In genomic region chr2:25157655-25158054, GRCm38 (mm10) we compare ENCODE assay signal across 9 mouse cellular contexts. TPM values are rescaled to one million over a fixed set of nuclear protein-coding genes. Genes with fewer than 3 reads are reported as not detected.
DNase-seq lines count a peak whose midpoint lies in the region; ATAC-seq lines count a peak whose summit lies in the region.
"Had no signal": no experiment of that assay in that cellular context is flagged by ENCODE, and none has a peak within 500 bp of the region (broad histone marks: within the 10 kb centered on the region; RNA-seq: fewer than 3 reads in every experiment).

No protein-coding gene starts in this region.

- DNase-seq in layer of hippocampus, adult 11-12 months (ENCODE audit: low spot score): peak; percentile 73
- no peak for DNase-seq in layer of hippocampus, adult 9-11 months
- DNase-seq in MN1 (ENCODE audit: low spot score): peak; percentile 23
- DNase-seq in kidney, postnatal 10 days: peak; percentile 70
- peak; percentile 39 to 50 for DNase-seq in spleen, postnatal 36 days (ENCODE audit: low spot score in 2 of 2)
- no peak for DNase-seq in layer of hippocampus, adult 8-10 months (ENCODE audit: low spot score in 2 of 2)

- ATAC-seq in CD4-positive, CD25-positive, alpha-beta regulatory T cell, adult 4 months: peak; percentile 74

RNA-seq across cellular contexts. Expression of gene Nrarp, which starts 22.9 kb away (rescaled TPM):
- polyA plus RNA-seq in CD4-positive, CD25-positive, alpha-beta regulatory T cell, adult 4 months (2017; shearing (Covaris generic)): under 1 TPM in 1 of 2 experiments, not detected in 1; 0.28 TPM
- total RNA-seq in layer of hippocampus, adult 8-10 months (2022): 10 to 100 TPM; 16.9 to 20.4 (median 19.5) TPM

RNA-seq across cellular contexts. Expression of gene Tor4a, which starts 39.0 kb away (rescaled TPM):
- polyA plus RNA-seq in CD4-positive, CD25-positive, alpha-beta regulatory T cell, adult 4 months (2017; shearing (Covaris generic)): 10 to 100 TPM; 60.5 to 94.3 TPM
- total RNA-seq in layer of hippocampus, adult 8-10 months (2022): 1 to 10 TPM; 2.2 to 4.6 (median 2.8) TPM

RNA-seq across cellular contexts. Expression of gene Nelfb, which starts 53.6 kb away (rescaled TPM):
- 10 to 100 TPM; 48.2 to 55.8 TPM for polyA plus RNA-seq in CD4-positive, CD25-positive, alpha-beta regulatory T cell, adult 4 months (2017; shearing (Covaris generic))
- total RNA-seq in layer of hippocampus, adult 8-10 months (2022): 10 to 100 TPM; 56.7 to 64.9 (median 64.0) TPM

RNA-seq across cellular contexts. Expression of gene Stpg3, which starts 56.8 kb away (rescaled TPM):
- not detected for polyA plus RNA-seq in CD4-positive, CD25-positive, alpha-beta regulatory T cell, adult 4 months (2017; shearing (Covaris generic))
- total RNA-seq in layer of hippocampus, adult 8-10 months (2022): under 1 TPM in 2 of 4 experiments, not detected in 2; 0.27 to 0.29 TPM
- polyA plus RNA-seq: erythroblast, embryonic 14.5 days; limb, embryonic 15.5 days had no signal

Comparison
In these comparisons a context has a peak if more than half of its experiments do, and no peak if none do; other contexts are left out.
1. DNase-seq: peak in layer of hippocampus, adult 11-12 months (single experiment), MN1 (single experiment), kidney, postnatal 10 days (single experiment) and spleen, postnatal 36 days (2 of 2); none in layer of hippocampus, adult 9-11 months (single experiment) and layer of hippocampus, adult 8-10 months (0 of 2).